Mouse (Mus musculus) layer of hippocampus, adult 2 months (tissue): Measurements from ENCODE around the gene Sept12. TPM values are rescaled to one million over a fixed set of nuclear protein-coding genes. Genes with fewer than 3 reads are reported as not detected.

Experiments used
- DNase-seq, 2 experiments: peaks; one replicate each; pipeline ENCODE4 v3.0.0; 2022; ENCODE audit warnings: low spot score in 2 of 2
- H3K27ac ChIP-seq: fragments of 200-600 bp; 2 replicates; pipeline ENCODE4 v1.8.1; 2022
- H3K4me3 ChIP-seq: fragments of 200-600 bp; 2 replicates; pipeline ENCODE4 v1.8.1; 2022; ENCODE audit warnings: mild to moderate bottlenecking
- CTCF ChIP-seq: fragments of 200-600 bp; conservative IDR thresholded peaks from 2 replicates; pipeline ENCODE4 v1.8.1; 2022; ENCODE audit warnings: antibody characterized with exemption, mild to moderate bottlenecking, moderate library complexity
- long read RNA-seq, 2 experiments: library from polyadenylated mRNA; stranded (forward); transcript quantifications; one replicate each; pipeline ENCODE4 v2.0.0; 2021; ENCODE audit warnings: borderline mapping rate in 2 of 2
- total RNA-seq, 2 experiments: library from RNA; stranded (reverse); gene quantifications; 2 replicates each; pipeline ENCODE4 v1.2.3; 2021

Sept12 gene
- total RNA-seq: not detected
- long read RNA-seq, experiment 1: 0 reads
- long read RNA-seq, experiment 2: 0 reads

DNA sequence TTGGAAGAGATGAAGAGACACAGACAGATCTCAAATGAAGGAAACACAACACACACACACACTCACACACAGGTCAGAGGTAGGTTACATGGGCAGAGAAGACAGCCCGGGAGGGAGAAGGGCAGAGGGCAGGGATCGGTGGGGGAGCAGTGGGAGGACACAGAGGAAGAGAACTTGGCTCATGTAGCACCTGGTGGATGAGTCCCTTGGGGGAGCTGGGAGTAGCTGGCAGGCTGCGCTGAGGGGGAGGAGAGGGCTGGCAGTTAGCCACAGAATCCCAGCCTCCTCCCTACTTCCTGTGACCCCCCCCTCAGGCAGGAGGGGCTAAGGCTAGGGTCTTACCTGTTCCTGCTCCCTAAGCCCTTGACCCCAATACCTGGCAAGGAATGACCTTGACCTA is at the start of gene Sept12:
TSS of gene Sept12 (minus strand) at position 300 of the 400 bp plus-strand sequence.
- TF ChIP-seq CTCF: no peak
- Histone ChIP-seq H3K4me3 (no peak within 1 kb of the TSS), H3K27ac (no peak within 1 kb of the TSS)
- DNase-seq: no peak

DNA sequence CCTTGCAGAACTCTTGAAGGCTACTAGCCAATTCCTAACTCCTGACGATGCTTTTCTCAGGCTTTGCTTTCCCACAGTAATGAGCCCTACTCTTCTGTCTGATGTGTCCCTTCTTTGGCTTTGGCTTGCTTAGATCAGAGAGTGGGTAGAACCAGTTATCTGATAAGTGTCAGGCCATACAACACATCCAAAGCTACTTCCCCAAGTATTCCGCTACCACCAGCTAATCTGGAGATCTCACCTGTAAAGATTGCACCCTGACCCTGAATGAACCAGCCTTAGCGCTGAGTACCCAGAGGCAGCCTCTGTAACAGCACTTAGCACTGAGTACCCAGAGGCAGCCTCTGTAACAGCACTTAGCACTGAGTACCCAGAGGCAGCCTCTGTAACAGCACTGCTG is 47.7 kb upstream of the Sept12 start:
- no peak overlapping the region for H3K27ac ChIP-seq
- no peak overlapping the region for H3K4me3 ChIP-seq
- DNase-seq: no peak
- no peak for TF ChIP-seq CTCF

DNA sequence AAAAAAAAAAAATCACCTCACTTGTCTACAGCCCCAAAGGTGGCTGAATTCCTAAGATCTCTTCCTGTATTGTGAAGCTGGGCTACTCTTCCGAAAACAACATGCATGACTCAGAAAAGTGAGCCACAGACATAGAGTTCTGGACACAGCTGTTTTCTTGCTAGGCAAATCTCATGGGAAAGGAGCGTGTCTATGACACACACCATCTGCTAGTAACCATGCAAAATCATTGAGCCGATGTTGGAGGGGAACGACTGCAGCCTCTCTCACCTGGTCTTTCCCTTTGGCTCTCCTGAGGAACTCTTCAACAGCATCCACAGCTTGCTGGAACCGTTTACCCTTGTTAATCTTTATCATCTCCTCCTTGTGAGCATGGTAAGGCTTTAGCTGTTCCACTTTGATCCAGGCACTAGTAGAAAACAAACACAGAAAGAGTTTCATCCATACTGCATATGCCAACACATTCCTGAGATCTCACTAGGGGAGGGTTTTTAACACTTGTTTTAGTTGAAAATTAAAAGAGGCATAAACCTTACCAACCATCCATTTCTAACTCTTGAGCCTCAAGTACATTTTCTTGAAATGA is 39.1 kb upstream of the Sept12 start:
- DNase-seq: peak in 1 of 2 experiments; percentile 23
- no peak overlapping the region for H3K4me3 ChIP-seq
- peak overlapping the region; percentile 23; the same call in 1 of the 2 replicates for H3K27ac ChIP-seq
- no peak for TF ChIP-seq CTCF

DNA sequence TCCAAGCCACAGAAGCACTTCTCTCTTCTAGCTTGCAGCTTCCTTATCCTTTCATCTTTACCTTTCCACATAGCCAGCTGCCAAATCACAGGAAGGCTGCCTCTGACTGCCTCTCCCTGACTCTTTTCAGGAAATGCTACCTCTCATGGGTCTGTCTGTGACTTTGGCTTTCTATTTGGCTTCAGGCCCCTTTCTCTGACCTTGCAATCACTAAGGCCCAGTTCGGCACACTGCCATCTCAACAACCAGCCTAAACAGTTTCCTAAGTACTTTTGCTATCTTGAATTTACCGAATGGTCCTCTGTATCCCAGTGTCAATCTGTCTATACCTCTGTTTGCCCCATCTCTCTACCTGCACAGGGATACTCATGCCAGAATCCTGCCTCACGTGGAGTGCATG is 37.9 kb upstream of the Sept12 start:
- no peak for DNase-seq
- H3K4me3 ChIP-seq: no peak overlapping the region
- TF ChIP-seq CTCF: no peak
- no peak overlapping the region for H3K27ac ChIP-seq

DNA sequence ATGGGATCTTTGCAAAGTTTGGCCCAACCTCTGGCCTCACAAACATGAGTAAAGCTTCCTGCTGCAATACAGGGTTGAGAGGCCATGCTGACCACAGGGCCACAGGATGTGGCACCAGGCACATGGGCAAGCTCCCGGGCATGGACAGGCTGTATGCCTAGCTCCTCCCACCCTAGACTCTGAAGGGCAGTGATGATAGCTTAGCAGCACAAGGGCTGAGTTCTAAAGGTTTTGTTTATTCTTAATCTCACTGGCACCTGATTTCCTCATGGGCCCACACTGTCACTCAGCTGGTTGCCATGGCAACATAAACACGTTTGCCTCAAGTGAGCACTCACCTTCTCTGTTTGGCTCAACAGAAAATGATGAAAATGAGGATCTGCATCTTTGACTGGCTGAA is 32.2 kb upstream of the Sept12 start:
- DNase-seq: no peak
- H3K27ac ChIP-seq: no peak overlapping the region
- H3K4me3 ChIP-seq: no peak overlapping the region
- TF ChIP-seq CTCF: no peak

DNA sequence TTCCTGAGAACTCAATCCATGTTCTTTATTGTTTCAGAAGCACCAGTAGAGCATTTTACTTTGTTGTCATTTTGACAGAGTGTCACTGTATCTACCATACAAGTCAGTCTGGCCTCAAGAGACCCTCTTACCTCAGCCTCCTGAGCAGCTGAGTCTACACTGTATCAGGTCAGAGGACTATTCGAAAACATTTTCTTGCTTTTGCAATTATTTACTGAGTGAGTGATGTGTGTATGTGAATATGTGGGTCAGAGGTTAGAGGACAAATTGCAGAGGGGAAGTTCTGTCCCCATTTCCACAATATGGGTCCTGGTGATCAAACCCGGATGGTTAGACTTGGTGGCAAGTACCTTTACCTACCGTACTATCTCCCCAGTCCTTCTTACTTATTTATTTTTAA is 26.4 kb upstream of the Sept12 start:
- H3K4me3 ChIP-seq: no peak overlapping the region
- TF ChIP-seq CTCF: no peak
- DNase-seq: no peak
- H3K27ac ChIP-seq: no peak overlapping the region

DNA sequence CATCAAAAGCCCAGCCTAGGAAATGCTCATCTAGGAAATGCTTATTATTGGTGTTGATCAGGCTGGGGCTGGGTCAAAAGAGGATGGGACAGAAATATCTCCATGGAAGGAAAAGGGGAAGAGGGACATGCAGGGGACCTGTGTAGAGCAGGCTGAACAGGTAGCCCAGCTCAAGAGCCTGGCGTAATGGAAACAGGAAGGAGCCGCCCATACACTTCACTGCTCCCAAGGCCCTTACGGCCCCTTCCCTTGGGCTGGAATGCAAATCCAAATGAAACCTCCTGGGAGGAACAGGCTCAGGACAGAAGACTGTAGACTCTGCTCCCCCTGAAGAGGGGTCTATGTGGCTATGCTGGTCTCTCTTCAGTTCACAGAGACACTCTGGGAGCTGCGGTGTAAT is 16.9 kb upstream of the Sept12 start:
- H3K4me3 ChIP-seq: no peak overlapping the region
- no peak overlapping the region for H3K27ac ChIP-seq
- no peak for TF ChIP-seq CTCF
- DNase-seq: no peak

DNA sequence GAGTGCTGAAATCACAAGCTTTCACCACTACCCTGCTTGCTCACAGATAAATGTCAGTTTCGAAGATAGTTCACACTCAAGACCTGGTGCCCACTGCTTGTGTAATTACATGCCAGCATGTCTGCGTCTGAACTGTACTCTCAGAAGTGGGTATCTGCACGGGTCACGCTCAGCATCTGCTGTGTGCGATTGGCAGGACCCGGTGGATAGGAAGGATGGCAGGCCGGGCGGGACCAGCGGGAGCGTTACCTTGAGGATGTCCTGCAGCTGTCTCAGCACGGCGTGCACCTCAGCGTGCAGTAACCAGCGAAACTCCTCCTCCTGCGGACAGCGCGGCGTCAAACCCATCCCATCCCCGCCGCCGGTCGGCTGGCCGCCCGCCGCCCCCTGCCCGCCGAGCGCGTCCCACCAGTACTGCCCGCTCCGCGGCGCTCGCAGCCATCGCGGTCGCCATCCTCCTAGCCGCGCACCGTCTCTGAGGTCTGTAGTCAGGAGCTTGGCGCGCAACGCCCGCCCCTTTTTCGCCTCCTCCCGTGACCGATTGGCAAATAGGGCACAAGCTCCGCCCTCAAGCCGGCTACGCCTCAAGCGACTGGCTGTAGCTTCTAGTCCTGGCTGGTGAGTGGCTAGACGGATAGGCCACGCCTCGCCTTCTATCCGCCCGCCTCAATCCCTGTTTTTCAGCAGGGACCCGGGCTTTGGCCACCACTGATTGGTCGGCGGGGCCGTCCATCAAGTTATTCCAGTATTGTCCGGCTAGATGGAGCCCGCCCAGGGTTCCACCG is 15.6 kb upstream of the Sept12 start, which contains the start of gene Rogdi:
TSS of gene Rogdi (minus strand) at position 500 of the 785 bp plus-strand sequence.
- TF ChIP-seq CTCF: peak; percentile 39
- Histone ChIP-seq H3K4me3 (peak within 1 kb of the TSS; percentile 93), H3K27ac (peak within 1 kb of the TSS; percentile 95)
- peak; percentile 97 to 99 for DNase-seq

DNA sequence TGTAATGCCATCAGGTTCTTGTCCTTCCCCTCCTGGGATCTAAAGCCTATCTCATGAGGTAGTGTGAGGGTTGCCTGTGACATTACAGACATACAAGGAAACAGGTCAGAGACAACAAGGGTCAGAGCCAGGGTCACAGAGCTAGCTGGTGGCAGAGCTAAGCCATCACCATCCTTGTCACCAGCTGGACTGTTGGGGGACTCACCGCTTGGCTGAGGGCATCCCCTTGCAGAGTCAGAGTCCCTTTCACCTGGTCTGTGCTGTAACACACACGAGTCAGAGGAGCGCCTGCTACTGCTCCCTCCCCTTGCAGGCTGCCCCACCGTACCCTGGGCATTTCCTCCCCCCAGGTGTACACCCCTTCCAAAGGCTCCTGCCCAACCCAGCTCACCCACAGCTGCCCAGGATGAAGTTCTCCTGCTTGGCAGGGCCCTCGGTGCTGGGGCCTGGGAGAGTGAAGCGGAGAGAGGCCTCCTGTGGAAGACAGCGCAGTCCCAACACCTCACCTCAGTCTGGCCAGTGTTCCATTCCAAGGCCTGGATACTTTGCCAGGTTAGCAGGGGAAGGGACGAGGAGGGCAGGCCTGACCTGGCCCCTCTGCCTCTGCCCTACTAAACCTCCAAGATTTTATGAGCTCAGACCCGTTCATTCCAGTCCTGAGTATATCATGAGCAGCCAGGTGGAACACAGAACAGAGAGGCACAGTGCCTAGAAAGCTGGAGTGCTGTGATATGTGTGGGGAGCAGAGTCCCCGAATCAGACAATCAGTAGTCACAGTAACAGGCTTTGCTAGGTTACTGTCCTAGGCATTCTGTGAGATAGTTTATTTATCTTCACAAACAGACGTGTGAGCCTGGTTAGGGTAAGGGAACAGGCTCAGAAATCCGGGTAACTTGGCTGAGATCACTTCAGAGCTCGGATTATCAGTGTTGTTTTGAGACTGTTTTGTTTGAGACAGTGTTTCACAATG is 14.7 kb upstream of the Sept12 start:
- DNase-seq: peak in 1 of 2 experiments; percentile 25
- Histone ChIP-seq H3K4me3 (peak overlapping the region; percentile 93), H3K27ac (peak overlapping the region; percentile 95)
- TF ChIP-seq CTCF: no peak

DNA sequence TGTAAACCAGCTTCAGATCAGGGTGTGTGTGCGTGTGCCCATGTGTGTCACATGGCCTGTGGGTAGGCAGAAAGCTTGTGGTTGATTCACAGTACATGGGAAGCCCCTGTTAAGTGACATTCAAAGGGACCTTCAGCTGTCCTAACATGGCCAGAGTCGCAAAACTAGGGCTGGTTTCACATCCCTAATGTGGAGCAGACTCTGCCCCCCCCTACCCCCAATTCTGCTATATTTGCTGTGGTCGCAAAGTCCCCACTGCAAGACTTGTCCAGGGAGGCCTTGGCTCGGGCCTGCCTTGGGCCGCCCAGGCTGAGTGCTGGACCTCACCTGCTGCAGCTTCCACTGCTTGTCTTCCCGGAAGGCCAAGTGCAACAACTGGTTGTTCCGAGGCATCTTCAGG is 13.6 kb upstream of the Sept12 start:
- no peak for DNase-seq
- H3K4me3 ChIP-seq: peak overlapping the region; percentile 21
- H3K27ac ChIP-seq: peak overlapping the region; percentile 79
- TF ChIP-seq CTCF: no peak

DNA sequence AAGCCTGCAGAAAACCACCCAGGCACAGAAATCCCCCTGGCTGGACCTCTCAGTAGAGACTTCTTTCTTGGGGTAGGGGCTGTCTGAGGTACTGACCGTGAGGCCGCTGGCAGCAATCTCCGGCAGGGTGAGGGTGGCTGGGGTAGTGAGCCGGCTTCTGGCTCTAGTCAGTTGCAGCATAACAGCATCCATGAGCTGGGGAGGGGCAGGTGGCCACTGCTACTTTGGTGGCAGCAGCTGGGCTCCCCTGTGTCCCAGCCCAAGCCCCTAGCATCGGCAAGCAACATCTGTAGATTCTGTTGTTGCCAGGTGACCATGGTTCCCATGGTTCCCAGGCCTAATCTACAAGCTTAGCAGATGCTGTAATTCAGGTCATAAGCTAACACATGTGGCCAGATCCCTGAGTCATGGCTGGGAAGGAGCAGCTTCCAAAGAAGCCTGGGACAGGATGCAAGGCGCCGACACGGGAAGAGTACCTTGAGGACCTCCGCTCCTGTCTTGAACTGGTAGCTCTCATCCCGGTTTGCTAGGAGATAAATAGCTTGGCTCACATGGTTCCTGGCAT is 12.8 kb upstream of the Sept12 start:
- DNase-seq: no peak
- Histone ChIP-seq H3K27ac (peak overlapping the region; percentile 79), H3K4me3 (peak overlapping the region; percentile 21)
- no peak for TF ChIP-seq CTCF

DNA sequence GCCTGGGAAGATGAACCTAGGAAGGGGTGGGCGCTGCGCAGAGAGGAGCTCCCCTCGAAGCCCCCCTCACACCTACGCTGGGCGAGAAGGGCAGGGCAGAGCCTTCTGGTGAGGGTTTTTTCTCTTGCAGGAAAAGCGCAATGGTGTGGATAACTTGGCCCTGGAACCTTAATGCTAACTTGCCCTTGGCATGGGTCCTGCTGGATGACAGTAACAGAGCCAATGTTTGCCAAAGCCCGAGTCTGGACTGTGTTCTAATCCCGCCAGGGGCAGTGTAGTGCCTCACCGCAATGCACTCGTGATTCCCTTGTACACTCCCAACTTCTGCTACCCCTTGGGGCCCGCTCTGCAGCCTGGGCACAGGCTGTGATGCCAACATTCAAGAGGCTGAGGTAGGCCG is 10.4 kb upstream of the Sept12 start:
- no peak for TF ChIP-seq CTCF
- DNase-seq: no peak
- Histone ChIP-seq H3K27ac (no peak overlapping the region), H3K4me3 (no peak overlapping the region)
